Mouse (Mus musculus) lung, embryonic 16.5 days (tissue): ENCODE results near the gene Acat2. TPM values are rescaled to one million over a fixed set of nuclear protein-coding genes. Genes with fewer than 3 reads are reported as not detected.
"Not testable (repeated sequence)": the region's sequence is repeated elsewhere in the genome, so short reads cannot be mapped to it uniquely, and the experiment has no call there.

ENCODE experiments used
- ATAC-seq: fragments of 200-750 bp; cut with Nextera tagmentation; 2 replicates; pipeline ENCODE4 v1.8.0; 2017; ENCODE audit warnings: low read depth, mild to moderate bottlenecking, moderate library complexity
- H3K27ac ChIP-seq: fragments of 300-500 bp; sonication (generic); 2 replicates; pipeline ENCODE4 v1.5.1; 2014; ENCODE audit warnings: mild to moderate bottlenecking, control low read depth, low read length
- H3K27me3 ChIP-seq: fragments of 300-500 bp; sonication (generic); 2 replicates; pipeline ENCODE4 v1.6.1; 2014; ENCODE audit warnings: low read depth, low read length, mixed read lengths; ENCODE audit not compliant: control insufficient read depth, insufficient read depth
- H3K36me3 ChIP-seq: fragments of 300-500 bp; sonication (generic); 2 replicates; pipeline ENCODE4 v1.6.1; 2014; ENCODE audit warnings: low read length; ENCODE audit not compliant: control insufficient read depth, insufficient read depth
- H3K4me1 ChIP-seq: fragments of 300-500 bp; sonication (generic); replicated peaks from 2 replicates; pipeline ENCODE4 v1.6.1; 2014; ENCODE audit warnings: low read length, mixed read lengths; ENCODE audit not compliant: control insufficient read depth, insufficient read depth
- H3K4me2 ChIP-seq: fragments of 300-500 bp; sonication (generic); 2 replicates; pipeline ENCODE4 v1.6.1; 2014; ENCODE audit warnings: low read depth, low read length, control low read depth
- H3K4me3 ChIP-seq: fragments of 300-500 bp; sonication (generic); 2 replicates; pipeline ENCODE4 v1.5.1; 2014; ENCODE audit warnings: mild to moderate bottlenecking, low read length, control low read depth
- H3K9ac ChIP-seq: fragments of 300-500 bp; sonication (generic); 2 replicates; pipeline ENCODE4 v1.6.1; 2014; ENCODE audit warnings: low read length, control low read depth
- H3K9me3 ChIP-seq: fragments of 300-500 bp; sonication (generic); 2 replicates; pipeline ENCODE4 v1.6.1; 2016; ENCODE audit warnings: low read length; ENCODE audit not compliant: control insufficient read depth
- WGBS: fragments of 180-500 bp; shearing (Covaris S2); extraction: QIAGEN DNeasy Blood & Tissue Kit; methylation state at CpG from one replicate; pipeline ENCODE4 v1.1.7; 2014; 5-methylcytosine and 5-hydroxymethylcytosine counted together
- polyA plus RNA-seq: library from polyadenylated mRNA; unstranded; fragments of >200 nt; fragmentation: Nextera tagmentation; extraction: Ambion mirVana; gene quantifications from 2 replicates; pipeline ENCODE4 v1.2.1, GENCODE M21; 2015

Gene Acat2
- polyA plus RNA-seq, 1 experiment from 2014 or later, result 91.4 TPM

- Histone ChIP-seq H3K9ac (no peak overlapping the region), H3K27ac (peak overlapping the region; percentile 74), H3K36me3 (peaks cover 2% of the 10 kb centered on the region; the same call in 1 of the 2 replicates), H3K4me1 (peaks cover 5% of the 10 kb centered on the region; the same call in 1 of the 2 replicates), H3K4me3 (no peak overlapping the region), H3K27me3 (no peaks in the 10 kb centered on the region), H3K9me3 (no peaks in the 10 kb centered on the region), H3K4me2 (no peak overlapping the region)
- peak; percentile 75 for ATAC-seq
- WGBS, result 38% methylated on average over 11 of the region's 12 CpGs
These were observed 56.9 kb downstream of the Acat2 start for GRCm38 (mm10) chr17:12903372-12904333.

- Histone ChIP-seq H3K27me3 (no peaks in the 10 kb centered on the region), H3K9me3 (no peaks in the 10 kb centered on the region), H3K4me2 (no peak overlapping the region), H3K9ac (no peak overlapping the region), H3K36me3 (peaks cover 2% of the 10 kb centered on the region; the same call in 1 of the 2 replicates), H3K27ac (no peak overlapping the region), H3K4me3 (no peak overlapping the region), H3K4me1 (peaks cover 5% of the 10 kb centered on the region; the same call in 1 of the 2 replicates)
- WGBS, result 84% methylated on average over 6 of the region's 6 CpGs
- no peak for ATAC-seq
These were observed 58.3 kb downstream of the Acat2 start for GRCm38 (mm10) chr17:12902291-12902690.

- not testable (repeated sequence) for H3K9ac ChIP-seq, H3K27ac ChIP-seq, H3K4me1 ChIP-seq, H3K9me3 ChIP-seq, ATAC-seq, H3K36me3 ChIP-seq, H3K4me2 ChIP-seq, H3K4me3 ChIP-seq, H3K27me3 ChIP-seq
- WGBS, result 41% methylated on average over 2 of the region's 2 CpGs
These were observed 61.9 kb downstream of the Acat2 start for GRCm38 (mm10) chr17:12898607-12899006.

- peak; percentile 15; the same call in 1 of the 2 replicates for ATAC-seq
- no peak overlapping the region for H3K9ac ChIP-seq
- WGBS, result 88% methylated on average over 5 of the region's 5 CpGs
These were observed 62.9 kb downstream of the Acat2 start for GRCm38 (mm10) chr17:12897674-12898073.

More at GRCm38 (mm10) chr17:12897674-12898073, 62.9 kb downstream of the Acat2 start:
- Histone ChIP-seq H3K9me3 (no peaks in the 10 kb centered on the region), H3K27me3 (no peaks in the 10 kb centered on the region), H3K4me3 (no peak overlapping the region), H3K27ac (no peak overlapping the region), H3K4me1 (no peaks in the 10 kb centered on the region), H3K4me2 (no peak overlapping the region), H3K36me3 (no peaks in the 10 kb centered on the region; the same call in 1 of the 2 replicates)

Other genes with a start within 250 kb of the Acat2 start
- 59.0 and 64.4 TPM in 2 replicates for gene Igf2r, start 191.1 kb downstream of the Acat2 start, polyA plus RNA-seq
- gene Mas1, start 92.6 kb downstream of the Acat2 start, polyA plus RNA-seq, result 0.25 and 0.40 TPM in 2 replicates
- not detected in 2 replicates for gene Mrgprh, start 84.7 kb downstream of the Acat2 start, polyA plus RNA-seq
- 0.69 and 1.2 TPM in 2 replicates for gene Pnldc1, start 50.5 kb downstream of the Acat2 start, polyA plus RNA-seq
- gene Tcp1, start 45.0 kb downstream of the Acat2 start, polyA plus RNA-seq, result 344 and 362 TPM in 2 replicates
- gene Mrpl18, start 44.4 kb downstream of the Acat2 start, polyA plus RNA-seq, result 135 and 139 TPM in 2 replicates
- gene Acat3, start 20.1 kb downstream of the Acat2 start, polyA plus RNA-seq, result 0.87 and 0.92 TPM in 2 replicates
- 126 and 128 TPM in 2 replicates for gene Wtap, start 33.4 kb upstream of the Acat2 start, polyA plus RNA-seq
- gene Sod2, start 46.1 kb upstream of the Acat2 start, polyA plus RNA-seq, result 102 and 116 TPM in 2 replicates
- gene Gpr31b, start 91.5 kb upstream of the Acat2 start, polyA plus RNA-seq, result not detected in 2 replicates
- gene Tcp10b, start 100.4 kb upstream of the Acat2 start, polyA plus RNA-seq, result 0.11 TPM in 1 of 2 replicates, not detected in the other
- not detected in 2 replicates for gene Unc93a, start 171.1 kb upstream of the Acat2 start, polyA plus RNA-seq